ENCODE assay signal across 8 mouse cellular contexts in genomic region chr2:153436641-153437305, GRCm38 (mm10). TPM values are rescaled to one million over a fixed set of nuclear protein-coding genes. Genes with fewer than 3 reads are reported as not detected.
DNase-seq lines count a peak whose midpoint lies in the region; ATAC-seq and TF ChIP-seq lines count a peak whose summit lies in the region.

No protein-coding gene starts in this region.

- peaks cover 80% of the 10 kb centered on the region for H3K4me1 ChIP-seq in forebrain, embryonic 13.5 days
- peaks cover 46% of the 10 kb centered on the region for H3K4me1 ChIP-seq in hindbrain, postnatal 0 days (ENCODE audit: insufficient read depth, low read length)
- peaks cover 93% of the 10 kb centered on the region for H3K4me1 ChIP-seq in liver, embryonic 12.5 days

- 0 out of 2 replicates have a peak overlapping the region, but pooled peaks have one; percentile 43 for H3K9ac ChIP-seq in forebrain, embryonic 13.5 days
- no peak overlapping the region for H3K9ac ChIP-seq in hindbrain, postnatal 0 days (replicated peaks; ENCODE audit: low read length)
- H3K9ac ChIP-seq in liver, embryonic 12.5 days = no peak overlapping the region

- no peak for TF ChIP-seq CTCF in layer of hippocampus, adult 2 months (conservative IDR thresholded peaks at IDR 0.05)
- no peak for TF ChIP-seq CTCF in hindbrain, postnatal 0 days (IDR thresholded peaks at IDR 0.05; ENCODE audit: low read depth)

- H3K9me3 ChIP-seq in forebrain, embryonic 13.5 days (replicated peaks) = no peaks in the 10 kb centered on the region
- H3K9me3 ChIP-seq in hindbrain, postnatal 0 days (ENCODE audit: low read length) = no peaks in the 10 kb centered on the region
- H3K9me3 ChIP-seq in liver, embryonic 12.5 days (replicated peaks) = no peaks in the 10 kb centered on the region

- peaks cover 47% of the 10 kb centered on the region for H3K36me3 ChIP-seq in forebrain, embryonic 13.5 days (ENCODE audit: poor library complexity, severe bottlenecking)
- 0 out of 2 replicates have a peak, but pooled peaks cover 8% of the 10 kb centered on the region for H3K36me3 ChIP-seq in hindbrain, postnatal 0 days (ENCODE audit: insufficient read depth, low read length)
- H3K36me3 ChIP-seq in liver, embryonic 12.5 days = peaks cover 55% of the 10 kb centered on the region

- H3K27me3 ChIP-seq in forebrain, embryonic 13.5 days = no peaks in the 10 kb centered on the region
- no peaks in the 10 kb centered on the region for H3K27me3 ChIP-seq in hindbrain, postnatal 0 days (ENCODE audit: insufficient read depth, low read length)
- H3K27me3 ChIP-seq in liver, embryonic 12.5 days (replicated peaks) = no peaks in the 10 kb centered on the region

- H3K4me3 ChIP-seq in layer of hippocampus, adult 2 months = no peak overlapping the region
- H3K4me3 ChIP-seq in forebrain, embryonic 13.5 days = no peak overlapping the region
- H3K4me3 ChIP-seq in hindbrain, postnatal 0 days (ENCODE audit: low read length) = no peak overlapping the region
- no peak overlapping the region for H3K4me3 ChIP-seq in liver, embryonic 12.5 days

- no peak for ATAC-seq in forebrain, embryonic 13.5 days
- no peak for ATAC-seq in hindbrain, postnatal 0 days
- ATAC-seq in liver, embryonic 12.5 days = peak; percentile 16; the same call in 1 of the 2 replicates
- ATAC-seq in megakaryocyte-erythroid progenitor cell, adult 5-6 weeks (replicated peaks; ENCODE audit: low FRiP score, low TSS enrichment, poor library complexity, severe bottlenecking) = no peak

- peak overlapping the region; percentile 49 for H3K27ac ChIP-seq in layer of hippocampus, adult 2 months
- H3K27ac ChIP-seq in forebrain, embryonic 13.5 days = peak overlapping the region; percentile 44; the same call in 1 of the 2 replicates
- H3K27ac ChIP-seq in hindbrain, postnatal 0 days = peak overlapping the region; percentile 71
- H3K27ac ChIP-seq in liver, embryonic 12.5 days = peak overlapping the region; percentile 43

- WGBS in forebrain, embryonic 13.5 days = 46% methylated on average over 6 of the region's 6 CpGs
- WGBS in hindbrain, postnatal 0 days = 30% methylated on average over 6 of the region's 6 CpGs
- WGBS in liver, embryonic 12.5 days (ENCODE audit: insufficient replicate concordance) = 52% methylated on average over 6 of the region's 6 CpGs

- H3K4me2 ChIP-seq in forebrain, embryonic 13.5 days = peak overlapping the region; percentile 16; the same call in 1 of the 2 replicates
- 0 out of 2 replicates have a peak overlapping the region, but pooled peaks have one; percentile 5 for H3K4me2 ChIP-seq in hindbrain, postnatal 0 days (ENCODE audit: low read depth, low read length)
- H3K4me2 ChIP-seq in liver, embryonic 12.5 days = peak overlapping the region; percentile 7; the same call in 1 of the 2 replicates

- DNase-seq in layer of hippocampus, adult 2 months (ENCODE audit: low spot score in 2 of 2) = no peak
- DNase-seq in layer of hippocampus, postnatal 10 days (ENCODE audit: low spot score in 2 of 2) = no peak
- no peak for DNase-seq in hindbrain, postnatal 0 days (ENCODE audit: low spot score)
- DNase-seq in ovary, postnatal 36 days (ENCODE audit: low spot score) = peak; percentile 60
- no peak for DNase-seq in spleen, postnatal 36 days (ENCODE audit: low spot score in 2 of 2)

RNA-seq across cellular contexts. Expression of gene 4930404H24Rik, which starts 55.8 kb away (rescaled TPM):
- not detected for total RNA-seq in layer of hippocampus, adult 2 months (2021)
- total RNA-seq in layer of hippocampus, postnatal 10 days (2021) = not detected
- polyA plus RNA-seq in forebrain, embryonic 13.5 days (2015; fragmentation: Nextera tagmentation; extraction: Ambion mirVana) = not detected in 2 replicates
- total RNA-seq in hindbrain, postnatal 0 days (2014; rRNA removed) = not detected in 2 replicates
- not detected in 2 replicates for polyA plus RNA-seq in hindbrain, postnatal 0 days (2015; fragmentation: Nextera tagmentation; extraction: Ambion mirVana)
- not detected in 2 replicates for polyA plus RNA-seq in liver, embryonic 12.5 days (2016; fragmentation: Nextera tagmentation; extraction: Ambion mirVana)
- total RNA-seq in megakaryocyte-erythroid progenitor cell, adult 5-6 weeks (2014; fragmentation: Nextera tagmentation) = not detected in 2 replicates
- total RNA-seq in megakaryocyte-erythroid progenitor cell, adult 5-6 weeks (2017) = not detected in 2 replicates
